Mouse (Mus musculus) left cerebral cortex, adult 18-20 months (tissue): ENCODE results near the gene Ube2j2. TPM values are rescaled to one million over a fixed set of nuclear protein-coding genes. Genes with fewer than 3 reads are reported as not detected.

Experiments used
- microRNA-seq, 2 experiments: library from miRNA; unstranded; fragments of <30 nt; microRNA quantifications; one replicate each; pipeline ENCODE4 v1.2.0; 2021
- total RNA-seq, 2 experiments: library from RNA; stranded (reverse); gene quantifications; 2 replicates each; pipeline ENCODE4 v1.2.3; 2021

Ube2j2 gene
- total RNA-seq, 2 experiments from 2014 or later = 67.6 to 70.3 TPM

Small RNAs within 50 kb of the gene (microRNA-seq; reads per million reads assigned to microRNA genes)
- gene Gm22991 = 0 reads per million in 2 experiments

Other genes with a start within 250 kb of the Ube2j2 start
- gene Fndc10, start 249.5 kb upstream of the Ube2j2 start, total RNA-seq = 10 to 100 TPM; 27.8 to 32.8 TPM
- gene Ssu72, start 239.0 kb upstream of the Ube2j2 start, total RNA-seq = 10 to 100 TPM; 90.6 to 97.4 TPM
- 10 to 100 TPM; 51.1 to 53.0 TPM for gene Tmem240, start 209.0 kb upstream of the Ube2j2 start, total RNA-seq
- gene Atad3a, start 182.7 kb upstream of the Ube2j2 start, total RNA-seq = 10 to 100 TPM; 48.3 to 55.6 TPM
- 10 to 100 TPM; 15.6 to 17.6 TPM for gene Vwa1, start 169.1 kb upstream of the Ube2j2 start, total RNA-seq
- 10 to 100 TPM; 16.4 to 19.0 TPM for gene Tmem88b, start 158.0 kb upstream of the Ube2j2 start, total RNA-seq
- under 1 TPM in 1 of 2 experiments, not detected in 1; 0.44 TPM for gene Ankrd65, start 153.4 kb upstream of the Ube2j2 start, total RNA-seq
- gene Mrpl20, start 141.0 kb upstream of the Ube2j2 start, total RNA-seq = 10 to 100 TPM; 84.9 to 89.4 TPM
- gene Ccnl2, start 131.3 kb upstream of the Ube2j2 start, total RNA-seq = 10 to 100 TPM; 60.1 to 65.5 TPM
- gene Aurkaip1, start 112.6 kb upstream of the Ube2j2 start, total RNA-seq = 100 to 1,000 TPM; 103 to 110 TPM
- 1 to 10 TPM; 6.2 to 7.3 TPM for gene Mxra8, start 104.2 kb upstream of the Ube2j2 start, total RNA-seq
- gene Dvl1, start 96.4 kb upstream of the Ube2j2 start, total RNA-seq = 10 to 100 TPM; 88.0 to 96.3 TPM
- under 1 TPM; 0.23 TPM for gene Tas1r3, start 80.5 kb upstream of the Ube2j2 start, total RNA-seq
- gene Cptp, start 74.4 kb upstream of the Ube2j2 start, total RNA-seq = 10 to 100 TPM; 23.1 to 33.8 TPM
- gene Ints11, start 74.3 kb upstream of the Ube2j2 start, total RNA-seq = 10 to 100 TPM; 31.7 to 33.9 TPM
- 10 to 100 TPM; 54.9 to 58.6 TPM for gene Pusl1, start 52.0 kb upstream of the Ube2j2 start, total RNA-seq
- gene Acap3, start 52.0 kb upstream of the Ube2j2 start, total RNA-seq = 100 to 1,000 TPM; 124 to 128 TPM
- gene C1qtnf12, start 18.5 kb downstream of the Ube2j2 start, total RNA-seq = 10 to 100 TPM; 16.6 to 17.7 TPM
- 10 to 100 TPM in 1 of 2 experiments, 1 to 10 TPM in 1; 8.9 to 10.7 TPM for gene B3galt6, start 48.8 kb downstream of the Ube2j2 start, total RNA-seq
- 100 to 1,000 TPM; 213 to 215 TPM for gene Sdf4, start 49.0 kb downstream of the Ube2j2 start, total RNA-seq
- 1 to 10 TPM in 1 of 2 experiments, under 1 TPM in 1; 0.95 to 2.3 TPM for gene Tnfrsf4, start 70.0 kb downstream of the Ube2j2 start, total RNA-seq
- not detected for gene Tnfrsf18, start 82.3 kb downstream of the Ube2j2 start, total RNA-seq
- not detected for gene Ttll10, start 115.6 kb downstream of the Ube2j2 start, total RNA-seq
- gene 9430015G10Rik, start 166.2 kb downstream of the Ube2j2 start, total RNA-seq = 10 to 100 TPM; 29.4 to 30.7 TPM
- gene Rnf223, start 186.7 kb downstream of the Ube2j2 start, total RNA-seq = 1 to 10 TPM in 1 of 2 experiments, under 1 TPM in 1; 0.77 to 1.1 TPM